Mouse (Mus musculus) retina, adult 2 months (tissue): ENCODE results near the gene Sbk2.

Experiments used
- DNase-seq: peaks from one replicate; pipeline ENCODE4 v3.0.0-alpha.2; 2012; ENCODE audit warnings: low read depth, low spot score

The Sbk2 gene

DNA sequence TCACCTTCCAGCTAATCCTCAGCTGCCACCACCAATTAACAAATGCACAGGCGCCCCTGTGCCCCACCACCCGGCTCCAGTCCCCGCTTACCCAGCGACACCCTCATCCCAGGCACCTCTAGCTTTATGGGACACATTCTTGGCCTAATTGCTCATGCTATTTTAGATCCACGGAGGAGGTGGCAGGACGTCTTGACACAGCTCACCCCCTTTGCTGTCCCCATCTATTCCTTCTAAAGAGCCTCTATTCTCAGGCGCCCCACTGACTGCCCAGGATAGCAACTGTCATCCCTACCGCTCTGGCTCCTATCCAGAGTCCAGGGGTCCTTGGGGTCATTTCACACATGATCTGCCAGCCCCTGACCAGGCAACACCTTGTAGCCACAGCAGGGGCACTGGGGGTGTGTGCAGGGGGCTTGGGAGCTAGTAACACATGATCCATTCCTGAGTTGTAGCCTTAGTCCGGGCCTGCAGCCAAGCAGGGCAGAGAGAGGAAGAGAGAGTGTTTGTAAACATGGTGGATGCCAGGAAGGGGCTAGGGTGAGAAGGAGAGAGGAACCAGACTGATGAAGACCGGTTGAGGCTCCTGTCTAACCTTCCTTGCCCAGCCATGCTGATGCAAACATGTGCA, 10.3 kb downstream of the Sbk2 start:
- DNase-seq: no peak

- no peak for DNase-seq
Observed at GRCm38 (mm10) chr7:4950561-4951342, 13.5 kb downstream of the Sbk2 start.

DNA sequence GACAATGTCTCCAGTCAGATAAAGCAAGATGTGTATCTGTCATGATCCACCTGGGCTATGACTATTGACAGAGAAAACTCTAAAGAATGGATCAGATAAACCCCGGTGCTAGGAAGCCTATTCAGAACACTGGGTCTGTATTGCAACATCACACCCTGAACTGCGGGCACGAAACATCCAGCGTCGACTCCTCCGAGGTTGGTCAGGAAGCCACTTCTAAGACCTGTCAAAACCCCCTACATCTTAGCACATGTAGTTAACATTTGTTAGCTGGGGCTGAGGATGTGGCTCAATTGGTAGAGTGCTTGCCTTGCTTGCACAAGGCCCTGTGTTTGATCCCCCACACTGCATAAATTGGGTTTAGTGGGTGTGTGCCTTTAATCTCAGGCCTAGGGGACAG, 15.8 kb downstream of the Sbk2 start:
- DNase-seq: no peak

GRCm38 (mm10) chr7:4947855-4948254, 16.4 kb downstream of the Sbk2 start:
- no peak for DNase-seq

- DNase-seq: peak; percentile 89
Observed at GRCm38 (mm10) chr7:4943223-4943815, 20.9 kb downstream of the Sbk2 start.

GRCm38 (mm10) chr7:4942673-4943072, 21.5 kb downstream of the Sbk2 start:
- no peak for DNase-seq

DNA sequence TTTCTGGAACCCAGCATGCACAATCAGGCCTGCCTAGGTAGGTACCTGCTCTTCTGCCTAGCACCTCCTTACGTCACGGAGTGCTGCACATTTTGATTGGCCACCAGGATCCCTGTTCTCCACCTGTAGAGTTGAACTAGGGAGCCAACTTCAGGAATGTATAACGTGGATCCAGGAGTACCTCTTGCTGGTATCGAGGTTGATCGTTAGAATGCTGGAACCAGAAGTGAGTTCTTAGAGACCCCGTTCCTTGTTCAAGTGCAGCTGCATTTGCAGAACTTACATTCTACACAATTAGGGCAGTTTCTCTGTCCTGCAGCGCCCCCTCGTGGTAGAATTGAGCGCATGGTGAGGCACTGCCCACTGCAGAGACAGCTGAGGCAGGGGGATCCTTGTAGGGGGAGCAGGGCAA, 24.1 kb downstream of the Sbk2 start:
- DNase-seq: peak; percentile 68

- DNase-seq: no peak
Observed at GRCm38 (mm10) chr7:4938456-4938855, 25.8 kb downstream of the Sbk2 start.

DNA sequence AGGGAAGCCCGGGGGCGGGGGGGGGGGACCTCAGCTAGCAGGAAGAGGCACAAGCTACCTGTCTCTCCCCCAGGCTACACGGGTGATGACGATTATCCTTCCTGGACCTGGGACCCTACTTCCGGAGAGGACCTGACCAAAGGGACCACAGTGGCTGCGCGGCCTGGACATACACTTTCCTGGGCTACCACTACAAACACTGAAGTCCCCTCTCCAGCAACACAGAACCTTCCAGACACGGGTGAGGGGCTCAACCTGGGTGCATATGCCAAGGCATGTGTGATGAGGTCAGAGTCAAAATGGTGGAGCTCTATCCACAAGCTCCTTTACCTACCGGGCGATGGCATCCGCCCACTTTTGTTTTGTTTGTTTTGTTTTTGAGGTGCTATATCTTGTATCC, 26.8 kb downstream of the Sbk2 start:
- no peak for DNase-seq

DNA sequence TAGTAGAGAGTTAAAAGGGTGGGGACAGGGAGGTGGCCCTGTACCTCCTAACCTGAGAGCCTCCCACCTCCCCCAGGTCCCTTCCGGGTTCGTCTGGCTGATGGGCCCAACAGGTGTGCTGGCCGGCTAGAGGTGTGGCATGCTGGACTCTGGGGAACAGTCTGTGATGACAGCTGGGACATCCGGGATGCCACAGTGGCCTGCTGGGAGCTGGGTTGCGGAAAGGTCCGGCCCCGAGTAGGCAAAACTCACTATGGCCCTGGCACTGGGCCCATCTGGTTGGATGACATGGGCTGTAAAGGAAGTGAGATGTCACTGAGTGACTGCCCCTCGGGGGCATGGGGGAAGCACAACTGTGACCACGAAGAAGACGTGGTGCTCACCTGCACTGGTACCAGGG, 27.4 kb downstream of the Sbk2 start:
- no peak for DNase-seq

DNA sequence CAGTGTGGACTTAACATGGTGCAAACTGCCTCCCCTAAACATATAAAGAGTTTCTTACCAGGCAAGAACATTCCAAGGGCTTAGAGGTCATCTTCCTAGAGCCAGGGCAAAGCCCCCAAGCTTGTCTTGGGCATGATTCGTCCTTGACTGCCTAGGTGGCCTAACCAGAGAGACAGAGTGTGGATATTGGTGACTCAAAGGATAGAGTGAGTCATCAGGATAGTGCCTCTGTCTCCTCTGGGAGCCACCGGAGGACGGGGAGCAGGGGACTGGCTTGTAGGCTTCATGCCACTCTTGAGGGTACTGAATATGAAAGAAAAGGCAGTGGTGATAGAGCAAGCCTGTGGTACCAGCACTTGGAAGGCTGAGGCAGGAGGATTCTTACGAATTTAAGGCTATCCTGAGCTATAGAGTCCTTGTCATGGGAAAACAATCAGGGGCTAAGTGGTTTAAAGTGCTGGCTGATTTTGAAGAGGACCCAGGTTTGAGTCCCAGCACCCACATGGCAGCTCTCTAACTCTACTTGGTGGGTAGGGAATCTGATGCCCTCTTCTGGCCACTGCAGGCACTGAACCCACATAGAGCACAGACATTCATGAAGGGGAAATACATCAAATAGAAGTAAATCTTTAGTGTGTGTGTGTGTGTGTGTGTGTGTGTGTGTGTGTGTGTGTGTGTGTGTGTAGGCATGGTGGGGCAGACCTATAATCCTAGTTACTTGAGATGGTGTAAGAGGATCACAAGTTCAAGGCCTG, 29.9 kb downstream of the Sbk2 start:
- no peak for DNase-seq

DNA sequence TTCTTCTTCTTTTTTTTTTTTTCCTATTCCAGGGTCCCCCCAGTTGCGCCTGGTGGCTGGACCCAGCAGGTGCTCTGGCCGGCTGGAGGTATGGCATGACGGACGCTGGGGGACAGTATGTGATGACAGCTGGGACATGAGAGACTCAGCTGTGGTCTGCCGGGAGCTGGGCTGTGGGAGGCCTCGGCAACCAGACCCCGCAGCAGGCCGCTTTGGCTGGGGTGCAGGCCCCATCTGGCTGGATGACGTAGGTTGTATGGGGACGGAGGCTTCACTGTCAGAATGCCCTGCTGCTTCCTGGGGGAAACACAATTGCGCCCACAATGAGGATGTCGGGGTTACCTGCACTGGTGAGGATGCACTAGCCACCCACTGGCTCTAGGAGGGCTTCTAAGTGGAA, 31.1 kb downstream of the Sbk2 start:
- DNase-seq: no peak

GRCm38 (mm10) chr7:4928323-4928722, 35.9 kb downstream of the Sbk2 start:
- no peak for DNase-seq

- no peak for DNase-seq
Observed at GRCm38 (mm10) chr7:4927711-4928110, 36.5 kb downstream of the Sbk2 start.

GRCm38 (mm10) chr7:4926849-4927248, 37.4 kb downstream of the Sbk2 start:
- no peak for DNase-seq

- DNase-seq: no peak
Observed at GRCm38 (mm10) chr7:4925441-4926381, 38.5 kb downstream of the Sbk2 start, which contains the start of gene Ssc5d. Gene Ssc5d (plus strand): TSS chr7:4925785.

DNA sequence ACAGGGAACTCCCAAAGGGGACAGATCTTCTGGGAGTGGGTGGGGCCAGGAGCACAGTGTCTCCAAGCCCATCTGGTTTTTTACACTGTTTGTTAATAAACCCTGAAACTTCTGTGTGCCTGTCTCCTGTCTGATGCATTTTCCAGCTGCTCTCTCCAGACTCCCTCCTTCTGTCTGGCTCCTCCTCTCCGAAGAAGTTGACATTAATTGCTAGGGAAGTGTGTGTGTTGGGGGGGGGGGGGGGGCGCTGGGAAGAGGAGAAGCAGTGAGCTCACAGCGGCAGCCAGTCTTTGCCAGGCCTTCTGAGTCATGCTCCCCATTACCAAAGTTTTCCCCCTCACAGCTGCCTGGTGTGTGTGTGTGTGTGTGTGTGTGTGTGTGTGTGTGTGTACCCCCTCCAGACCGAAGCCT, 39.3 kb downstream of the Sbk2 start:
- DNase-seq: no peak

- no peak for DNase-seq
Observed at GRCm38 (mm10) chr7:4924483-4924882, 39.7 kb downstream of the Sbk2 start.

DNA sequence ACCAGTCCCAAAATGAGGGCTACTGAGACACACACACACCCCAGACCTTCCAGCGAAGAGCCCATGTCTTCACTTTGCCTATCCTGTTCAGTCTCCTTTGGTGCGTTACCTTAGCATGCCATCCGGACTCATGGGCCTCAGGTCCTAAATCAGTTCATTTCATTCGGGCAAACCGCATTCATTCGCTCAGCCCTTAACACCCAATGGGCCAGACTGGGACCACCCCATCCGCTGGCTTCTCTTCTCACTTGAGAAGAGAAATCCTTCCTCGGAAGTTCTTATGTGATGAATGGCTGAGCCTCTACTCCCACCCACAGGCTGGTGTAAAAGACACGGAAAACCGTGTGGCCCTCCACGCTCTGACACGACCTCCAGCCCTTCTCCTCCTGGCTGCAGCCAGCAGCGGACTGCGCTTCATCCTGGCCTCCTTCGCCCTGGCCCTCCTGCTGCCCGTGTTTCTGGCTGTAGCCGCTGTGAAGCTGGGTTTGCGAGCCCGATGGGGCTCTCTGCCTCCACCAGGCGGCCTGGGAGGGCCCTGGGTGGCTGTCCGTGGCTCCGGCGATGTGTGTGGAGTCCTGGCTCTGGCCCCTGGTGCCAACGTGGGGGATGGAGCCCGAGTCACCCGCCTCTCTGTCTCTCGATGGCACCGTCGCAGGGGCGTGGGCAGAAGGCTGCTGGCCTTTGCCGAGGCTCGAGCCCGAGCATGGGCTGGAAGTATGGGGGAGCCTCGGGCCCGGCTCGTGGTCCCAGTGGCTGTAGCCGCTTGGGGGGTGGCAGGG, 40.4 kb downstream of the Sbk2 start:
- no peak for DNase-seq

- no peak for DNase-seq
Observed at GRCm38 (mm10) chr7:4922931-4923565, 41.2 kb downstream of the Sbk2 start.
